Mouse (Mus musculus): ENCODE data around the gene Tob1. TPM values are rescaled to one million over a fixed set of nuclear protein-coding genes. Genes with fewer than 3 reads are reported as not detected.
A peak's percentile ranks its signal among the peaks of the same experiment; 100 is the strongest.

The Tob1 gene
- polyA plus RNA-seq, 1 experiment from 2014 or later = 47.8 TPM

DNA sequence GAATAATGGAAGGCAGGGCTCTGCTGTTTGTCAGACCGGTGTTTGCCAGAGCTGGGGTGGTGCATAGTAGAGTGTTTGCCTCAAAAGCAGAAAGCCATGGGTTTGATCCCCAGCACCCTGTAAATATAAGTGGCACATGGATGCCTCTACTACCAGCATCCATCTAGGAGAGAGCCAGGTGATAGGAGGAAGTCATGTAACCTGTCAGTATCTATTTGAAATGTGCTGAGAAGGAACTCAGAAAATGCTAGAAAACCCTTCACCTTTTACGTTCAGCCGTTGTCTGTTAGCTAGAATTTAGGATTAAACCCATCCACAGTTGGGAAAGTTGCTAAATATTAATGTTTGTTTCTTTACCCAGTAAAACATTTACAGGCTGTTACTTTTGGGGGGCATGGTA is 4.3 kb downstream of the Tob1 start:
- WGBS (ENCODE audit: insufficient replicate concordance) = 89% methylated on average over 3 of the region's 3 CpGs
- ATAC-seq (no peak), DNase-seq (no peak)
- Histone ChIP-seq H3K27me3 (ENCODE audit: insufficient read depth, low read length) (no peaks in the 10 kb centered on the region), H3K9me3 (ENCODE audit: low read length) (no peaks in the 10 kb centered on the region), H3K4me1 (ENCODE audit: insufficient read depth) (no peaks in the 10 kb centered on the region; the same call in 1 of the 2 replicates), H3K27ac (ENCODE audit: low read depth) (no peak overlapping the region), H3K9ac (replicated peaks) (no peak overlapping the region), H3K4me3 (ENCODE audit: low read depth, low read length) (no peak overlapping the region), H3K4me2 (ENCODE audit: low read depth, low read length) (no peak overlapping the region), H3K36me3 (replicated peaks; ENCODE audit: insufficient read depth, low read length) (peaks cover 10% of the 10 kb centered on the region)
- TF ChIP-seq EP300 (IDR thresholded peaks at IDR 0.05; ENCODE audit: low read depth) (no peak), CTCF (IDR thresholded peaks at IDR 0.05; ENCODE audit: low read depth) (no peak)

GRCm38 (mm10) chr11:94216247-94216646 is 5.0 kb downstream of the Tob1 start:
- H3K9ac ChIP-seq (replicated peaks) = no peak overlapping the region
- DNase-seq = no peak
- H3K4me2 ChIP-seq (ENCODE audit: low read depth, low read length) = no peak overlapping the region
- H3K27ac ChIP-seq (ENCODE audit: low read depth) = no peak overlapping the region
- no peaks in the 10 kb centered on the region for H3K27me3 ChIP-seq (ENCODE audit: insufficient read depth, low read length)
- no peaks in the 10 kb centered on the region for H3K9me3 ChIP-seq (ENCODE audit: low read length)
- peaks cover 10% of the 10 kb centered on the region for H3K36me3 ChIP-seq (replicated peaks; ENCODE audit: insufficient read depth, low read length)
- WGBS (ENCODE audit: insufficient replicate concordance) = 54% methylated on average over 2 of the region's 2 CpGs
- H3K4me1 ChIP-seq (ENCODE audit: insufficient read depth) = no peaks in the 10 kb centered on the region
- ATAC-seq = no peak
- no peak overlapping the region for H3K4me3 ChIP-seq (ENCODE audit: low read depth, low read length)
- TF ChIP-seq EP300 (IDR thresholded peaks at IDR 0.05; ENCODE audit: low read depth) (no peak), CTCF (IDR thresholded peaks at IDR 0.05; ENCODE audit: low read depth) (no peak)

GRCm38 (mm10) chr11:94221257-94221656 is 10.0 kb downstream of the Tob1 start:
- Histone ChIP-seq H3K27ac (ENCODE audit: low read depth) (no peak overlapping the region), H3K9me3 (ENCODE audit: low read length) (no peaks in the 10 kb centered on the region), H3K9ac (replicated peaks) (no peak overlapping the region), H3K4me3 (ENCODE audit: low read depth, low read length) (no peak overlapping the region), H3K27me3 (ENCODE audit: insufficient read depth, low read length) (no peaks in the 10 kb centered on the region), H3K36me3 (replicated peaks; ENCODE audit: insufficient read depth, low read length) (no peaks in the 10 kb centered on the region), H3K4me1 (ENCODE audit: insufficient read depth) (peaks cover 3% of the 10 kb centered on the region; the same call in 1 of the 2 replicates), H3K4me2 (ENCODE audit: low read depth, low read length) (no peak overlapping the region)
- 88% methylated on average over 7 of the region's 7 CpGs for WGBS (ENCODE audit: insufficient replicate concordance)
- no peak for DNase-seq
- no peak for ATAC-seq
- TF ChIP-seq EP300 (IDR thresholded peaks at IDR 0.05; ENCODE audit: low read depth) = no peak
- no peak for TF ChIP-seq CTCF (IDR thresholded peaks at IDR 0.05; ENCODE audit: low read depth)

DNA sequence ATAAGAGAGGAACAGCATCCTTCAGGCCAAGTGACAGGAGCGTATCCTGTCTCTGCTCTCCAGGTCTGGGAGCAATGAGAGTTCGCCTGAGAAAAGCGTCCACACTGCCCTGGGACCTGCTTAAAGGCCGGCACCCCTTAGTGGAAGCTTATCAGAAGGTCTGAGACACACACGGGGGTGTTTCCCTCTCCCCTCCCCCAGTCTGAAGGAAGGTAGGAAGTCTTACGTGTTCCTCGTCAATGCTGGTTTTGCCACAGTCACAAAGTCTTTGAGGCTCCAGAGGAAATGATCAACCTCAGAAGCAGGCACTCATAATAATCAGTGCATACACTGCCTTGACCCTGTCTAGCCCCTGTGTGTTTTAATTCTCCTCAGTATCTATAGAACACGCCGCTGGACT is 12.3 kb downstream of the Tob1 start:
- ATAC-seq (no peak), DNase-seq (no peak)
- 60% methylated on average over 9 of the region's 9 CpGs for WGBS (ENCODE audit: insufficient replicate concordance)
- no peak overlapping the region for H3K4me3 ChIP-seq (ENCODE audit: low read depth, low read length)
- no peak overlapping the region for H3K9ac ChIP-seq (replicated peaks)
- no peak overlapping the region for H3K4me2 ChIP-seq (ENCODE audit: low read depth, low read length)
- no peaks in the 10 kb centered on the region for H3K27me3 ChIP-seq (ENCODE audit: insufficient read depth, low read length)
- H3K9me3 ChIP-seq (ENCODE audit: low read length) = no peaks in the 10 kb centered on the region
- H3K36me3 ChIP-seq (replicated peaks; ENCODE audit: insufficient read depth, low read length) = no peaks in the 10 kb centered on the region
- H3K27ac ChIP-seq (ENCODE audit: low read depth) = no peak overlapping the region
- H3K4me1 ChIP-seq (ENCODE audit: insufficient read depth) = peaks cover 3% of the 10 kb centered on the region; the same call in 1 of the 2 replicates
- TF ChIP-seq CTCF (IDR thresholded peaks at IDR 0.05; ENCODE audit: low read depth) (no peak), EP300 (IDR thresholded peaks at IDR 0.05; ENCODE audit: low read depth) (no peak)

DNA sequence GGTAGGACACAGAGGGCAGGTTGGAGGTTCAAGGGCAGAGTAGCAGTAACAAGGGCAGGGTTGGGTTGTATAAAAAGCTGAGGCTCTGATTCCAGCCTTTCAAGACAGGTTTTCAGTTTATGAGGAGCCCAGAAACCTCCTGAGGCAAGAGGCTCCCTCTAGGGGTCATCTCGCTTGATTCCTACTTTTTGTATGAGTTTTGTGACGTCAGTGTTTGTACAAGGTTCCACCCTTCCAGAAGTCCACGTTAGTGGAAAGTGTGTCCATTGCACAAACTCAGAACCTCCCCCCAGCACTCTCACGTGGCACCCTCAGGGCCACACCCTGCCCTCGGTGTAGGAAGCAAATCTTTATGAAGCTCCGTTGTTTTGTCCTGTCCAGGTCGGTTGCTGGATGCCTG is 14.7 kb downstream of the Tob1 start:
- Histone ChIP-seq H3K27me3 (ENCODE audit: insufficient read depth, low read length) (no peaks in the 10 kb centered on the region), H3K4me2 (ENCODE audit: low read depth, low read length) (no peak overlapping the region), H3K4me1 (ENCODE audit: insufficient read depth) (peaks cover 3% of the 10 kb centered on the region; the same call in 1 of the 2 replicates), H3K36me3 (replicated peaks; ENCODE audit: insufficient read depth, low read length) (no peaks in the 10 kb centered on the region), H3K4me3 (ENCODE audit: low read depth, low read length) (no peak overlapping the region), H3K9ac (replicated peaks) (no peak overlapping the region), H3K27ac (ENCODE audit: low read depth) (0 out of 2 replicates have a peak overlapping the region, but pooled peaks have one; percentile 6), H3K9me3 (ENCODE audit: low read length) (no peaks in the 10 kb centered on the region)
- peak; percentile 66 for DNase-seq
- TF ChIP-seq CTCF (IDR thresholded peaks at IDR 0.05; ENCODE audit: low read depth) (peak; percentile 68), EP300 (IDR thresholded peaks at IDR 0.05; ENCODE audit: low read depth) (peak; percentile 50; the same call in 1 of the 2 replicates)
- WGBS (ENCODE audit: insufficient replicate concordance) = 15% methylated on average over 7 of the region's 7 CpGs
- ATAC-seq = peak; percentile 98

DNA sequence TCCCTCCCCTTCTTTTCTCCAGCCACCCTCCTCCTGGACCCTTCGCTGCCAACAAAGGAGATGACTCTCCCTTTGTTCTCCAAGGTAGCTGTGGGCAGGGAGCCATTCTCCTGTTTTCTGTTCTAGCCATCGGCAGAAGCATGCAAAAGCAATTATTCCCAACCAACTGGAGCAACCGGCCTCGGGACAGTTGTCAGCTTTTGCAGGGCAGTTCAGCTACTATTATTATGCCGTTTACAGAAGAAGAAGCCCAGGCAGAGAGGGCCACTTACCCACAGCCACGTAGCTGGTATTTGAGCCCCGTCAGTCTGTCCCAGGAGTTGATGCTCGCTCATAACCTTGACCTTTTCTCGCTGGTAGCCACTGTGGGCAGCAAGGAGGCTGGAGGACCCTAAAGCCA is 17.2 kb downstream of the Tob1 start:
- H3K27ac ChIP-seq (ENCODE audit: low read depth) = no peak overlapping the region
- ATAC-seq = no peak
- no peaks in the 10 kb centered on the region for H3K9me3 ChIP-seq (ENCODE audit: low read length)
- H3K9ac ChIP-seq (replicated peaks) = no peak overlapping the region
- TF ChIP-seq CTCF (IDR thresholded peaks at IDR 0.05; ENCODE audit: low read depth) = no peak
- TF ChIP-seq EP300 (IDR thresholded peaks at IDR 0.05; ENCODE audit: low read depth) = no peak
- DNase-seq = no peak
- WGBS (ENCODE audit: insufficient replicate concordance) = 68% methylated on average over 9 of the region's 9 CpGs
- H3K27me3 ChIP-seq (ENCODE audit: insufficient read depth, low read length) = no peaks in the 10 kb centered on the region
- H3K4me3 ChIP-seq (ENCODE audit: low read depth, low read length) = no peak overlapping the region
- H3K4me1 ChIP-seq (ENCODE audit: insufficient read depth) = peaks cover 3% of the 10 kb centered on the region; the same call in 1 of the 2 replicates
- no peak overlapping the region for H3K4me2 ChIP-seq (ENCODE audit: low read depth, low read length)
- no peaks in the 10 kb centered on the region for H3K36me3 ChIP-seq (replicated peaks; ENCODE audit: insufficient read depth, low read length)

All from liver, postnatal 0 days (tissue).